Mouse (Mus musculus): ENCODE measurements around the gene Slc5a8.

The Slc5a8 gene

GRCm38 (mm10) chr10:88885632-88886090, at the start of gene Slc5a8:
Gene Slc5a8 (plus strand): TSS chr10:88885992.
- in situ Hi-C loops (cut with MboI, MseI): no loop called here

- in situ Hi-C loops (cut with MboI, MseI): no loop called here
These were observed 36.8 kb upstream of the Slc5a8 start for GRCm38 (mm10) chr10:88848876-88849476.

- in situ Hi-C loops (cut with MboI, MseI): no loop called here
These were observed 35.8 kb upstream of the Slc5a8 start for GRCm38 (mm10) chr10:88849976-88850375.

- in situ Hi-C loops (cut with MboI, MseI): no loop called here
These were observed 32.5 kb upstream of the Slc5a8 start for GRCm38 (mm10) chr10:88853326-88853725.

DNA sequence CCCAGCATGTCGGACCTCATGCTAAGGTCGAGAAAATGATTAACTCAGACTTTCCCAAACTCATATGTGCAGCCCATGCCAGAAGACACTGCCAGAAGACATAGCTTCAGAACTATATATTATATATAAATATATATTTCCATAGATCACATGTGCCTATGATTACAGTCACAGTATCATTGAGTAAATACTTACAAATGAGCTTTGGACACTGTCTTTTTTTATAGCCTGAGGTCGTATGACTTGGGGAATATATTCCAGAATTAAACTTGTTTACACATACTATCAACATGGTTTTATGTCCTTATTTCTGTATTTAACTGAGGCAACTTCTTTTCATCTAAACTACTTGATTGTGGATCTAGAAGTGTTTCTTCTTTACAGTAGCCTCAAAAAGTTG, 24.9 kb upstream of the Slc5a8 start:
- in situ Hi-C loops (cut with MboI, MseI): no loop called here

DNA sequence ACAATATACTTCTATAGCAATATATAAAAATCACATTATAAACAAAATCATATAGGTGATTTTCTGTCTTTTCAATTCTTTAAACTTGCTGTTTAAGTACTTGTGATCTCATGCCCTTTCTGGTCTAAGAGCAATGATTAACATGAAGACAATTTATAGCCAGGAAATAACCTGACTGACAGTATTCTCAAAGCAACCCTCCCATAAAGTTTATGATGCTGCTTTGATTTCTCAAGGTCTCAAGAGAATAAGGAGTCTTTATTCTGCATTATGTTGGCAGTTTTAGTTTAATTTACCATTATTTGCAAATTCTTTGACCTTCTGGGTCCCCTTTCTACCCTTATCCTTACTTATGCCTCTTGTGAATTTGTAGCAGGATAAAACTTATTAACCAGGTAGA, 24.4 kb upstream of the Slc5a8 start:
- in situ Hi-C loops (cut with MboI, MseI): no loop called here

DNA sequence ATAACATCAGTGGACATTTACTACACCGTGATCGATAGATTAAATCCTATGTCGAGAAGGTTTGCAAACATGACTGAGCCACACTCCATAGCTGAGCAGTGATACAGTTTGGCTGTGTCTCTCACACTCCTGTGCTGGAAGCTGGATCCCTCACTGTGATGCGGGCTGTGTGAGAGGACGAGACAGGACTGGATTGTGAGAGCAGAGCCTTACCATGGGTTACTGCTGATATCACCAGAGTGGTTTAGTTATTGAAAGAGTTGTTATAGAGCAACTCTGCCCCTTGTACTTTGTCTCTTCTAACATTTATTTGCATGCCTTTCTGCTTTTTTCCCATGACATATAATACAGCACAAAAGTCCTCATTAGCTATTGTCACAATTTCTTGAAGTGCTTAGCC, 23.5 kb upstream of the Slc5a8 start:
- in situ Hi-C loops (cut with MboI, MseI): no loop called here

- in situ Hi-C loops (cut with MboI, MseI): no loop called here
These were observed 19.8 kb upstream of the Slc5a8 start for GRCm38 (mm10) chr10:88866017-88866416.

- in situ Hi-C loops (cut with MboI, MseI): no loop called here
These were observed 10.9 kb upstream of the Slc5a8 start for GRCm38 (mm10) chr10:88874870-88875269.

- in situ Hi-C loops (cut with MboI, MseI): no loop called here
These were observed 8.4 kb upstream of the Slc5a8 start for GRCm38 (mm10) chr10:88877421-88877820.

- in situ Hi-C loops (cut with MboI, MseI): no loop called here
These were observed 2.1 kb upstream of the Slc5a8 start for GRCm38 (mm10) chr10:88883721-88884120.

GRCm38 (mm10) chr10:88884836-88885235, 956 bp upstream of the Slc5a8 start:
- in situ Hi-C loops (cut with MboI, MseI): no loop called here

GRCm38 (mm10) chr10:88886114-88886513, 322 bp downstream of the Slc5a8 start:
- in situ Hi-C loops (cut with MboI, MseI): no loop called here

GRCm38 (mm10) chr10:88888376-88888775, 2.6 kb downstream of the Slc5a8 start:
- in situ Hi-C loops (cut with MboI, MseI): no loop called here

GRCm38 (mm10) chr10:88891410-88891809, 5.6 kb downstream of the Slc5a8 start:
- in situ Hi-C loops (cut with MboI, MseI): no loop called here

- in situ Hi-C loops (cut with MboI, MseI): no loop called here
These were observed 6.8 kb downstream of the Slc5a8 start for GRCm38 (mm10) chr10:88892560-88893087.

DNA sequence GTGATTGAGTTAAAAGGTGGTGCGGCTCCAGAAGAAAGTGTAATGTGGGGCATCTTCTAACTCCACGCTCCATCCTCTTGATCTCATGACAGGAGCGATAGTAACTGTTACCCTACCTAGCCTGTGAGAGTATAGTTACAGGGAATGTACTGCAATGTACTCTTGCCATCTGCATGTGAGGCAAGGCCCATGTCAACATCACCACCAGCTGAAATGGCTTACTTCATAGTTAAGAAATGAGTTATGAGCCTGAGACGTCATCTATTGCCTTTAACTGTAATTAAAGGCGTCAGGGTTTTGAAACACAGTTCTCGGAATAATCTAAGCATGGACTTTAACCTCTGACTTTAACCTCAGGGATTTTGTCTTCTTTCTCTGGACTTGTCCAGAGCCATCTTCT, 11.2 kb downstream of the Slc5a8 start:
- in situ Hi-C loops (cut with MboI, MseI): no loop called here

DNA sequence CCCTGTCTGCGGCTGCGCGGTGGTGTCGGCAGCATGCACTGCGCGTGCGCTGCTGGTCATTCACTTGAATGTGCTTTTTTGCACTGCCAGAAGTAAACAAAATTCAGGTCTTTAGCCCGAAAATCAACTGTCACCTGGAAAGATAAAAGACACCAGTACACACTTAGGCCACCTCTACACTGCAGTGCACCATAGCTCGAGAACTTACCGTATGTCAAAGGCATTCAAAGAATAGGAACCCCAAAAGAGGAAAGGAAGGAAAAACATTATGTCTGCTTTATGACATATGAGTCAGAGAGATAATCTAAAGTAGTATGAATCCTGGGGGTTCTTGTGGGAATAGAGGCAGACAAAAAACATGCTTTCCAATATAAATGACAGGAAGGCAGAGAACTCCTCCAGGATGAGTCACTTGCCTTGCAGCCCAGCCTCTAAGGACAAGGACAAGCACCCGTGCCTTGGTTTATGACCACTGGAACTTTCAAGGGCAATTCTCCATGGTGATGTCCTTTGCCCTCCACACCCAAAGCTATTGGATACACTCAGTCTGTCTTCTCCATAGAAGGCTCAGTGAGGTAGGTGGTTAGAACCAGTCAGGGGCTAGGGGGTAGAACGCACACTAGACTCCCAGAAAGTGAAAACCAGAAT, 64.0 kb downstream of the Slc5a8 start:
- in situ Hi-C loops (cut with MboI, MseI): no loop called here

DNA sequence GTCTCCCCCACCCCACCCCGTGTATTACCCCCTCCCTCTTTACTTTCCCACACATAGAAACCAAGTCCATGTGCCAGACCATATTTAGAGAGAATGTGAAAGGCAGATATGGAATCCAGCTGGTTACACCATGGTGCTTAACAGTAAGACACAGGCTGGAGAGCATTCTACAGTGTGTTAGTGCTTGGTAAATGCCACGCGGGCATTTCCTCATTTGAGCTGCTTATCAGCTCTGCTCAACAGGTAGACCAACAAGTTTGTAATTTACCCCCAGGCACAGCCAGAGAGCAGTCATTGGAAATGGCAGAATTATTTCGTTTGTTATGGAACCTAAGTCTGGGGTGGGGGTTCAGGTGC, 64.5 kb downstream of the Slc5a8 start:
- in situ Hi-C loops (cut with MboI, MseI): no loop called here

DNA sequence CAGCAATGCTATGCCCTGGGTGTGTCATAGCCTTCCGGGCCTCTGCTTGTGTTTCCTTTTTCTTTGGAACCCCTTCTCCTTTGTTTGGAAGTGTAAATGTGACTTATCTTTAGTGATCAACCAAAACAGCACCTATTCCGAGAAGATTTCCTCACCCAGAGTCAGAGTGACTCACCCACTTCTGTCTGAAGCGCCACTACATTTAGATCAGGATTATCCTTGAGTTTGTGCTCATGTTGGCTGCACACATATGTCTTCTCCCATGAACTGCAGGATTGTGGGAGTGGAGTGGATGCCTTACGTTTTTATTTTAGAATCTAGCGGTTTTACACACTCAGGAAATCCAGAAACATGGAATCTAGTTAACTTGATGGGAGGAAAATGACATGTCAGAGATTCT, 75.0 kb downstream of the Slc5a8 start:
- in situ Hi-C loops (cut with MboI, MseI): no loop called here

- in situ Hi-C loops (cut with MboI, MseI): no loop called here
These were observed 82.8 kb downstream of the Slc5a8 start for GRCm38 (mm10) chr10:88968586-88968985.

DNA sequence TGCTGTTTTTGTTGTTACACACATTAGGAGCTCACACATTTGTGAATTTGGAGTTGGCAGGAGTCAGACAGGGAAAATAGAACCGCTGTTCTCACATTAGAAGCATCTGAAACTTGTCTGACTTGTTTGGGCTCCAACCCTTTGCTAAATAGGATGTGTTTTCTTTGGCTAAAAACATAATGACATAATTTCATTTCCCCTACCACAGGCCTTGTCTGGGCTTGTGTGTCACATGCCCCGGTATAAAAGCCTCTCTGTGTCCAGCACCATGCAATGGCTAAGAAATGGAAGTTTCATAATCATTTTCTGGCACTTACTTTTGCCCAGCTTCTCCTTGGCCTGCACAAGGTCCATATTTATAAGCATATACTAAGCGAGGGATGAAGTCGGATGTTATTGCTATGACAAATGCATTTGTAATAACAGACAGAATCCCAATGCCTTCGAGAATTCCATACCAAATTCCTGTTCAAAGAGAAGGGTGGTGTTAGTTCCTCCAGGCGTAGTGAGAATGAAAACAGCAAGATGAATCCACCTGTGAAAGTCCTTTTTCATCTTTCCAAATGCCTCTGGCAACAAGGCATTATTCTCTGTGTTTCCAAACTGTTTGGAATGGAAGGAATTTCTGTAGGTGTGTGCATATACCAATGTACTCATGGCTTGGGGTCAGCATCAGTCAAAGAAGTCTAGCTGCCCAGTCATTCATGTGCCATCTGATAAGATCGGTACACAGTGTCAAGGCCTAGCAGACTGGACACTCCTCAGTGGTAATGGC, 85.3 kb downstream of the Slc5a8 start:
- in situ Hi-C loops (cut with MboI, MseI): no loop called here

- in situ Hi-C loops (cut with MboI, MseI): no loop called here
These were observed 93.1 kb downstream of the Slc5a8 start for GRCm38 (mm10) chr10:88978932-88979331.

Data from T-helper 2 cell (primary cell).